Mouse (Mus musculus) liver, embryonic 11.5 days (tissue): Measurements from ENCODE around the gene Pde5a. TPM values are rescaled to one million over a fixed set of nuclear protein-coding genes. Genes with fewer than 3 reads are reported as not detected.
A peak's percentile ranks its signal among the peaks of the same experiment; 100 is the strongest.

Source experiments
- ATAC-seq: fragments of 200-750 bp; cut with Nextera tagmentation; replicated peaks from 2 replicates; pipeline ENCODE4 v1.8.0; 2017; ENCODE audit warnings: moderate number of reproducible peaks, mild to moderate bottlenecking, moderate TSS enrichment, moderate library complexity; ENCODE audit not compliant: low FRiP score
- DNase-seq: peaks from one replicate; pipeline ENCODE4 v3.0.0-alpha.2; 2017; ENCODE audit warnings: low spot score
- H3K27ac ChIP-seq: fragments of 300-500 bp; sonication (generic); 2 replicates; pipeline ENCODE4 v1.5.1; 2014; ENCODE audit warnings: mild to moderate bottlenecking, low read depth, low read length, control low read depth
- H3K27me3 ChIP-seq: fragments of 300-500 bp; sonication (generic); replicated peaks from 2 replicates; pipeline ENCODE4 v1.6.1; 2014; ENCODE audit warnings: low read length, mixed read lengths; ENCODE audit not compliant: control insufficient read depth, insufficient read depth
- H3K36me3 ChIP-seq: fragments of 300-500 bp; sonication (generic); 2 replicates; pipeline ENCODE4 v1.6.1; 2014; ENCODE audit warnings: mild to moderate bottlenecking, low read length, moderate library complexity, mixed read lengths; ENCODE audit not compliant: control insufficient read depth, insufficient read depth
- H3K4me1 ChIP-seq: fragments of 300-500 bp; sonication (generic); replicated peaks from 2 replicates; pipeline ENCODE4 v1.6.1; 2014; ENCODE audit warnings: low read length, mixed read lengths; ENCODE audit not compliant: control insufficient read depth, insufficient read depth
- H3K4me2 ChIP-seq: fragments of 300-500 bp; sonication (generic); 2 replicates; pipeline ENCODE4 v1.6.1; 2014; ENCODE audit warnings: mild to moderate bottlenecking, control low read depth, moderate library complexity
- H3K4me3 ChIP-seq: fragments of 300-500 bp; sonication (generic); 2 replicates; pipeline ENCODE4 v1.5.1; 2014; ENCODE audit warnings: low read depth, low read length, control low read depth
- H3K9ac ChIP-seq: fragments of 300-500 bp; sonication (generic); 2 replicates; pipeline ENCODE4 v1.6.1; 2014; ENCODE audit warnings: low read depth, low read length, control low read depth
- H3K9me3 ChIP-seq: fragments of 300-500 bp; sonication (generic); 2 replicates; pipeline ENCODE4 v1.6.1; 2016; ENCODE audit warnings: low read length, inconsistent platforms, mixed read lengths; ENCODE audit not compliant: control insufficient read depth
- WGBS: fragments of 180-500 bp; shearing (Covaris S2); extraction: QIAGEN DNeasy Blood & Tissue Kit; methylation state at CpG from one replicate; pipeline ENCODE4 v1.1.7; 2014; 5-methylcytosine and 5-hydroxymethylcytosine counted together
- polyA plus RNA-seq: library from polyadenylated mRNA; unstranded; fragments of >200 nt; fragmentation: Nextera tagmentation; extraction: Ambion mirVana; gene quantifications from 2 replicates; pipeline ENCODE4 v1.2.1, GENCODE M21; 2014

Pde5a gene
- 4.5 and 4.9 TPM in 2 replicates for polyA plus RNA-seq

GRCm38 (mm10) chr3:122728852-122729600, at the start of gene Pde5a:
Pde5a (plus strand) TSS chr3:122728947.
- Histone ChIP-seq H3K4me3 (peak within 1 kb of the TSS; percentile 71), H3K27me3 (no peaks in the 10 kb centered on the region), H3K4me1 (peaks cover 3% of the 10 kb centered on the region), H3K9me3 (no peaks in the 10 kb centered on the region), H3K36me3 (no peaks in the 10 kb centered on the region), H3K4me2 (peak within 1 kb of the TSS; percentile 88), H3K27ac (peak within 1 kb of the TSS; percentile 88), H3K9ac (peak within 1 kb of the TSS; percentile 61)
- peak; percentile 81 for DNase-seq
- ATAC-seq: peak; percentile 49
- WGBS: under 1% methylated on average over 49 of the region's 49 CpGs

- Histone ChIP-seq H3K9ac (no peak overlapping the region), H3K27me3 (no peaks in the 10 kb centered on the region), H3K4me1 (no peaks in the 10 kb centered on the region), H3K27ac (no peak overlapping the region), H3K4me2 (no peak overlapping the region), H3K4me3 (no peak overlapping the region), H3K36me3 (no peaks in the 10 kb centered on the region), H3K9me3 (no peaks in the 10 kb centered on the region)
- ATAC-seq: no peak
- DNase-seq: no peak
- WGBS: 87% methylated on average over 3 of the region's 3 CpGs
Observed at GRCm38 (mm10) chr3:122680851-122681250, 47.9 kb upstream of the Pde5a start.

GRCm38 (mm10) chr3:122682352-122682751, 46.4 kb upstream of the Pde5a start:
- Histone ChIP-seq H3K4me1 (no peaks in the 10 kb centered on the region), H3K27ac (no peak overlapping the region), H3K4me3 (no peak overlapping the region), H3K9ac (no peak overlapping the region), H3K27me3 (no peaks in the 10 kb centered on the region), H3K36me3 (no peaks in the 10 kb centered on the region), H3K4me2 (no peak overlapping the region), H3K9me3 (no peaks in the 10 kb centered on the region)
- ATAC-seq: no peak
- DNase-seq: no peak
- WGBS: 78% methylated on average over 4 of the region's 4 CpGs

- H3K9ac ChIP-seq: no peak overlapping the region
- no peak overlapping the region for H3K4me3 ChIP-seq
- no peak overlapping the region for H3K4me2 ChIP-seq
- no peaks in the 10 kb centered on the region for H3K27me3 ChIP-seq
- no peaks in the 10 kb centered on the region for H3K9me3 ChIP-seq
- no peak overlapping the region for H3K27ac ChIP-seq
- DNase-seq: no peak
- H3K4me1 ChIP-seq: no peaks in the 10 kb centered on the region
- no peaks in the 10 kb centered on the region for H3K36me3 ChIP-seq
- no peak for ATAC-seq
- 73% methylated on average over 7 of the region's 7 CpGs for WGBS
Observed at GRCm38 (mm10) chr3:122684832-122685231, 43.9 kb upstream of the Pde5a start.

GRCm38 (mm10) chr3:122693039-122693438, 35.7 kb upstream of the Pde5a start:
- Histone ChIP-seq H3K9ac (no peak overlapping the region), H3K9me3 (no peaks in the 10 kb centered on the region), H3K27me3 (no peaks in the 10 kb centered on the region), H3K4me2 (no peak overlapping the region), H3K4me3 (no peak overlapping the region), H3K36me3 (no peaks in the 10 kb centered on the region), H3K4me1 (no peaks in the 10 kb centered on the region), H3K27ac (no peak overlapping the region)
- no peak for DNase-seq
- 53% methylated on average over 3 of the region's 3 CpGs for WGBS
- no peak for ATAC-seq

GRCm38 (mm10) chr3:122695870-122696269, 32.9 kb upstream of the Pde5a start:
- H3K4me2 ChIP-seq: no peak overlapping the region
- no peaks in the 10 kb centered on the region for H3K9me3 ChIP-seq
- DNase-seq (no peak), ATAC-seq (no peak)
- no peaks in the 10 kb centered on the region for H3K27me3 ChIP-seq
- no peak overlapping the region for H3K4me3 ChIP-seq
- H3K4me1 ChIP-seq: no peaks in the 10 kb centered on the region
- 59% methylated on average over 3 of the region's 3 CpGs for WGBS
- no peak overlapping the region for H3K9ac ChIP-seq
- H3K27ac ChIP-seq: no peak overlapping the region
- no peaks in the 10 kb centered on the region for H3K36me3 ChIP-seq

GRCm38 (mm10) chr3:122696672-122697071, 32.1 kb upstream of the Pde5a start:
- Histone ChIP-seq H3K4me1 (no peaks in the 10 kb centered on the region), H3K36me3 (no peaks in the 10 kb centered on the region), H3K9ac (no peak overlapping the region), H3K9me3 (no peaks in the 10 kb centered on the region), H3K4me3 (no peak overlapping the region), H3K27me3 (no peaks in the 10 kb centered on the region), H3K4me2 (no peak overlapping the region), H3K27ac (no peak overlapping the region)
- ATAC-seq (no peak), DNase-seq (no peak)
- 81% methylated on average over 4 of the region's 4 CpGs for WGBS

- Histone ChIP-seq H3K36me3 (no peaks in the 10 kb centered on the region), H3K27ac (no peak overlapping the region), H3K4me3 (no peak overlapping the region), H3K9ac (no peak overlapping the region), H3K9me3 (no peaks in the 10 kb centered on the region), H3K4me1 (no peaks in the 10 kb centered on the region), H3K27me3 (no peaks in the 10 kb centered on the region), H3K4me2 (no peak overlapping the region)
- WGBS: 16% methylated on average over 6 of the region's 6 CpGs
- ATAC-seq (peak; percentile 73), DNase-seq (no peak)
Observed at GRCm38 (mm10) chr3:122704209-122704608, 24.5 kb upstream of the Pde5a start.

- ATAC-seq (no peak), DNase-seq (no peak)
- Histone ChIP-seq H3K9me3 (no peaks in the 10 kb centered on the region), H3K9ac (no peak overlapping the region), H3K27me3 (no peaks in the 10 kb centered on the region), H3K4me2 (no peak overlapping the region), H3K27ac (no peak overlapping the region), H3K4me1 (no peaks in the 10 kb centered on the region), H3K36me3 (no peaks in the 10 kb centered on the region), H3K4me3 (no peak overlapping the region)
- WGBS: 84% methylated on average over 7 of the region's 7 CpGs
Observed at GRCm38 (mm10) chr3:122705246-122705645, 23.5 kb upstream of the Pde5a start.
